Mouse (Mus musculus) hematopoietic multipotent progenitor cell, adult 10-12 weeks (in vitro differentiated cells): ENCODE results near the gene Chrna10. TPM values are rescaled to one million over a fixed set of nuclear protein-coding genes. Genes with fewer than 3 reads are reported as not detected.

Source experiments
- polyA plus RNA-seq: library from polyadenylated mRNA; stranded (reverse); fragments of >175 nt; gene quantifications from 2 replicates; pipeline ENCODE4 v1.2.3, GENCODE M21; 2012; ENCODE audit warnings: low replicate concordance

Gene Chrna10
- 0.10 TPM in 1 of 2 replicates, not detected in the other for polyA plus RNA-seq

GRCm38 (mm10) chr7:102116579-102117331 lies at the start of gene Chrna10:
Gene Chrna10 (minus strand): TSS chr7:102116828.

GRCm38 (mm10) chr7:102109171-102109570 lies 7.5 kb downstream of the Chrna10 start, which contains the start of gene Art5:
Gene Art5 (minus strand): TSS chr7:102109489.

GRCm38 (mm10) chr7:102101487-102101886 lies 15.1 kb downstream of the Chrna10 start, which contains the start of gene Art1:
Gene Art1 (plus strand): TSS chr7:102101743.

DNA sequence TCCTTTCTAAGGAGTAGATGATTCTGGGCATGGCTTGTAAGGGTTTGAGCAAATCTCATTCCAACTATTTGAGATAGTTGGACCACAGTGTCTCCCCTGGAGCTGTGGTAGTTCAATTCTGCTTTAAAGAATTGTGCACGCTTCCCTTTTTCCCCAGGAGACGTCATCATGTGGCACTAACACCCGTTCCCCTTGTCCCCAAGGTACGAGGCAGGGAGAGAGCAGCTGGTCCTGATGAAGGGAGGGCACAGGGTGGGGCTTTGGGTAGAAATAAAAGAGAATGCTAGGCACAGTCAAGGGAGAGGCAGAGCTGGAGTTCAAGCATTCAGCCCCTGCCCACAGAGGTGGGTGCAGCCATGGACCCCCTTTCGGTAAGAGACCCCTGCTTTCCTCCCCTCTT lies 33.8 kb downstream of the Chrna10 start, which contains the start of gene Trpc2:
Trpc2 (plus strand) TSS at position 301 of the 400 bp plus-strand sequence.

GRCm38 (mm10) chr7:102065046-102065891 lies 51.4 kb downstream of the Chrna10 start, which contains the start of the genes Rnf121, Xndc1 and Xntrpc:
Gene Rnf121 (minus strand): TSS chr7:102065469.
Gene Xndc1 (plus strand): TSS chr7:102065511.
Gene Xntrpc (plus strand): TSS chr7:102065713.

Other genes with a start within 250 kb of the Chrna10 start
- 0.21 TPM in 1 of 2 replicates, not detected in the other for gene Folr1, start 246.0 kb downstream of the Chrna10 start, polyA plus RNA-seq
- gene Lamtor1, start 210.9 kb downstream of the Chrna10 start, polyA plus RNA-seq, result 138 and 155 TPM in 2 replicates
- 0.03 and 0.04 TPM in 2 replicates for gene Tomt, start 210.5 kb downstream of the Chrna10 start, polyA plus RNA-seq
- 0.40 and 0.62 TPM in 2 replicates for gene Lrrc51, start 182.9 kb downstream of the Chrna10 start, polyA plus RNA-seq
- 167 and 193 TPM in 2 replicates for gene Numa1, start 182.7 kb downstream of the Chrna10 start, polyA plus RNA-seq
- 4.6 and 13.5 TPM in 2 replicates for gene Il18bp, start 98.1 kb downstream of the Chrna10 start, polyA plus RNA-seq
- gene Rnf121, start 51.4 kb downstream of the Chrna10 start, polyA plus RNA-seq, result 2.1 and 5.2 TPM in 2 replicates
- 16.8 and 17.7 TPM in 2 replicates for gene Xndc1, start 51.3 kb downstream of the Chrna10 start, polyA plus RNA-seq
- 0.36 and 1.0 TPM in 2 replicates for gene Xntrpc, start 51.1 kb downstream of the Chrna10 start, polyA plus RNA-seq
- 1.4 and 2.6 TPM in 2 replicates for gene Trpc2, start 33.7 kb downstream of the Chrna10 start, polyA plus RNA-seq
- not detected in 2 replicates for gene Art1, start 15.1 kb downstream of the Chrna10 start, polyA plus RNA-seq
- 0.30 and 0.34 TPM in 2 replicates for gene Art5, start 7.3 kb downstream of the Chrna10 start, polyA plus RNA-seq
- 3.2 and 6.2 TPM in 2 replicates for gene Nup98, start 93.3 kb upstream of the Chrna10 start, polyA plus RNA-seq
- gene Pgap2, start 93.4 kb upstream of the Chrna10 start, polyA plus RNA-seq, result 18.8 and 20.8 TPM in 2 replicates
- 184 and 319 TPM in 2 replicates for gene Rhog, start 139.2 kb upstream of the Chrna10 start, polyA plus RNA-seq
- 56.1 and 72.6 TPM in 2 replicates for gene Stim1, start 151.0 kb upstream of the Chrna10 start, polyA plus RNA-seq